In the genomic region with DNA sequence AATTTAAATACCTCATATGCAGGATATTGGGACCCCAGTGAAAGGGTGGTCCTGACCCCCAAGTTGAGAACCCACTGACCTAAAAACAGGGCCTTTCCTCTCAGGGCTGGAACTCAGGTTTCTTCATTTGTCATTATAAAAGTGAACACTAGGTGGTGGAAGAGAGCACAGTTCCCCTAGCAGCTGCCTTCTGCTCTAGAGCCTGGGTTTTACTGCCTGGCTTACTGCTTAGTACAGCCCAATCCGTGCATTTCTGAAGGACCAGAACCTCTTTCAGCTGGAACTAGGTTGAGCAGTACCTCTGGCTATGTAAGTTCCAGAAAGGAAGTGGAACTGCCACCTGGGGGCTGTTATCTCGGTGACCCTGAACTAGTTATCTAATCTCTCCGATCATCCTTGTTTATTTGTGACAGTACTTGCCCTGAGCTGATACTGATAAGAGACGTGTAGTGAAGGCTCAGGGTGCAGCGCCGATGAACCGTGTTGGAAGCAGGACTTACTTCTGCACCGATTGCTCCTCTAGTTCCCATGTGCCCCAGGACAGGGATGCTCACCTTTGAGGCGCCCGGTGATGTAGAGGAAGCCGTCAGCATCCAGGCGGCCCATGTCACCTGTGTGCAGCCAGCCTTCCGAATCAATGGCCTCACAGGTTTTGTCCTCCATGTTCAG, we compare ENCODE assay signal across 8 mouse cellular contexts. TPM values are rescaled to one million over a fixed set of nuclear protein-coding genes. Genes with fewer than 3 reads are reported as not detected.
DNase-seq lines count a peak whose midpoint lies in the region; ATAC-seq lines count a peak whose summit lies in the region.

No protein-coding gene starts in this region.

- H3K9ac ChIP-seq in forebrain, embryonic 12.5 days: no peak overlapping the region
- no peak overlapping the region for H3K9ac ChIP-seq in forebrain, embryonic 15.5 days (replicated peaks)

- no peaks in the 10 kb centered on the region for H3K27me3 ChIP-seq in forebrain, embryonic 10.5 days (ENCODE audit: poor library complexity, severe bottlenecking)
- no peaks in the 10 kb centered on the region for H3K27me3 ChIP-seq in forebrain, embryonic 12.5 days
- no peaks in the 10 kb centered on the region for H3K27me3 ChIP-seq in forebrain, embryonic 15.5 days
- H3K27me3 ChIP-seq in midbrain, embryonic 10.5 days (ENCODE audit: low read depth, poor library complexity, severe bottlenecking): no peaks in the 10 kb centered on the region

- H3K4me2 ChIP-seq in forebrain, embryonic 12.5 days: no peak overlapping the region
- H3K4me2 ChIP-seq in forebrain, embryonic 15.5 days (replicated peaks): no peak overlapping the region

- H3K27ac ChIP-seq in forebrain, embryonic 10.5 days: no peak overlapping the region
- no peak overlapping the region for H3K27ac ChIP-seq in forebrain, embryonic 12.5 days
- no peak overlapping the region for H3K27ac ChIP-seq in forebrain, embryonic 15.5 days (replicated peaks)
- H3K27ac ChIP-seq in midbrain, embryonic 10.5 days (replicated peaks): no peak overlapping the region

- WGBS in forebrain, embryonic 10.5 days: 76% methylated on average over 13 of the region's 13 CpGs
- 79% methylated on average over 13 of the region's 13 CpGs for WGBS in forebrain, embryonic 12.5 days
- WGBS in forebrain, embryonic 15.5 days: 76% methylated on average over 13 of the region's 13 CpGs
- WGBS in large intestine, adult 2 months: 46% methylated on average over 13 of the region's 13 CpGs
- WGBS in midbrain, embryonic 10.5 days: 73% methylated on average over 13 of the region's 13 CpGs

- DNase-seq in forebrain, embryonic 10.5 days (ENCODE audit: extremely low spot score, low spot score): peak; percentile 30
- peak; percentile 54 for DNase-seq in A20 (ENCODE audit: low read depth, low spot score)
- peak; percentile 43 for DNase-seq in c-Kit-positive CD71-positive TER-119-negative erythroid progenitor cells, embryonic 14.5 days (ENCODE audit: low read depth)
- peak; percentile 22 for DNase-seq in large intestine, adult 2 months (ENCODE audit: low read depth, low spot score)
- DNase-seq in midbrain, embryonic 10.5 days (ENCODE audit: low spot score): peak; percentile 22
- DNase-seq in adrenal gland, postnatal 10 days: no peak

- H3K9me3 ChIP-seq in forebrain, embryonic 10.5 days: no peaks in the 10 kb centered on the region
- H3K9me3 ChIP-seq in forebrain, embryonic 12.5 days: no peaks in the 10 kb centered on the region
- no peaks in the 10 kb centered on the region for H3K9me3 ChIP-seq in forebrain, embryonic 15.5 days
- H3K9me3 ChIP-seq in midbrain, embryonic 10.5 days (replicated peaks): no peaks in the 10 kb centered on the region

- H3K36me3 ChIP-seq in forebrain, embryonic 10.5 days (replicated peaks): no peaks in the 10 kb centered on the region
- H3K36me3 ChIP-seq in forebrain, embryonic 12.5 days (replicated peaks): no peaks in the 10 kb centered on the region
- no peaks in the 10 kb centered on the region for H3K36me3 ChIP-seq in forebrain, embryonic 15.5 days
- no peaks in the 10 kb centered on the region for H3K36me3 ChIP-seq in midbrain, embryonic 10.5 days

- ATAC-seq in forebrain, embryonic 12.5 days (ENCODE audit: low FRiP score): no peak
- ATAC-seq in forebrain, embryonic 15.5 days (replicated peaks): peak; percentile 73; the same call in 1 of the 2 replicates

- peaks cover 6% of the 10 kb centered on the region; the same call in 1 of the 2 replicates for H3K4me1 ChIP-seq in forebrain, embryonic 10.5 days
- no peaks in the 10 kb centered on the region for H3K4me1 ChIP-seq in forebrain, embryonic 12.5 days
- no peaks in the 10 kb centered on the region for H3K4me1 ChIP-seq in forebrain, embryonic 15.5 days
- H3K4me1 ChIP-seq in midbrain, embryonic 10.5 days: peaks cover 1% of the 10 kb centered on the region; the same call in 1 of the 2 replicates

- H3K4me3 ChIP-seq in forebrain, embryonic 10.5 days: no peak overlapping the region
- no peak overlapping the region for H3K4me3 ChIP-seq in forebrain, embryonic 12.5 days (replicated peaks)
- no peak overlapping the region for H3K4me3 ChIP-seq in forebrain, embryonic 15.5 days
- H3K4me3 ChIP-seq in midbrain, embryonic 10.5 days: no peak overlapping the region

RNA-seq across cellular contexts. Expression of gene Idh3a, which starts 28.2 kb away (rescaled TPM):
- 129 and 133 TPM in 2 replicates for polyA plus RNA-seq in forebrain, embryonic 10.5 days (2016; fragmentation: Nextera tagmentation; extraction: Ambion mirVana)
- 109 and 122 TPM in 2 replicates for polyA plus RNA-seq in forebrain, embryonic 12.5 days (2016; fragmentation: Nextera tagmentation; extraction: Ambion mirVana)
- polyA plus RNA-seq in forebrain, embryonic 15.5 days (2015; fragmentation: Nextera tagmentation; extraction: Ambion mirVana): 139 and 143 TPM in 2 replicates
- polyA plus RNA-seq in large intestine, adult 2 months (2012; rRNA removed): 64.4 and 72.2 TPM in 2 replicates
- 113 and 124 TPM in 2 replicates for polyA plus RNA-seq in midbrain, embryonic 10.5 days (2016; fragmentation: Nextera tagmentation; extraction: Ambion mirVana)
- total RNA-seq in adrenal gland, postnatal 10 days (2021): 100 to 1,000 TPM; 806 to 826 TPM

RNA-seq across cellular contexts. Expression of gene Acsbg1, which starts 47.4 kb away (rescaled TPM):
- 7.7 and 9.6 TPM in 2 replicates for polyA plus RNA-seq in forebrain, embryonic 10.5 days (2016; fragmentation: Nextera tagmentation; extraction: Ambion mirVana)
- 14.9 and 22.6 TPM in 2 replicates for polyA plus RNA-seq in forebrain, embryonic 12.5 days (2016; fragmentation: Nextera tagmentation; extraction: Ambion mirVana)
- polyA plus RNA-seq in forebrain, embryonic 15.5 days (2015; fragmentation: Nextera tagmentation; extraction: Ambion mirVana): 19.4 and 23.0 TPM in 2 replicates
- polyA plus RNA-seq in large intestine, adult 2 months (2012; rRNA removed): 1.5 and 1.9 TPM in 2 replicates
- 7.4 and 12.9 TPM in 2 replicates for polyA plus RNA-seq in midbrain, embryonic 10.5 days (2016; fragmentation: Nextera tagmentation; extraction: Ambion mirVana)
- 100 to 1,000 TPM in 1 of 2 experiments, 10 to 100 TPM in 1; 85.7 to 119 TPM for total RNA-seq in adrenal gland, postnatal 10 days (2021)

RNA-seq across cellular contexts. Expression of gene Cib2, which starts 54.3 kb away (rescaled TPM):
- polyA plus RNA-seq in forebrain, embryonic 10.5 days (2016; fragmentation: Nextera tagmentation; extraction: Ambion mirVana): 8.3 and 9.1 TPM in 2 replicates
- polyA plus RNA-seq in forebrain, embryonic 12.5 days (2016; fragmentation: Nextera tagmentation; extraction: Ambion mirVana): 19.1 and 20.2 TPM in 2 replicates
- 40.6 and 41.4 TPM in 2 replicates for polyA plus RNA-seq in forebrain, embryonic 15.5 days (2015; fragmentation: Nextera tagmentation; extraction: Ambion mirVana)
- 4.5 and 4.7 TPM in 2 replicates for polyA plus RNA-seq in large intestine, adult 2 months (2012; rRNA removed)
- 9.9 and 12.7 TPM in 2 replicates for polyA plus RNA-seq in midbrain, embryonic 10.5 days (2016; fragmentation: Nextera tagmentation; extraction: Ambion mirVana)
- 10 to 100 TPM; 69.3 to 83.3 TPM for total RNA-seq in adrenal gland, postnatal 10 days (2021)
